Mouse (Mus musculus) forebrain, postnatal 0 days (tissue): ENCODE results near the gene Nbdy. TPM values are rescaled to one million over a fixed set of nuclear protein-coding genes. Genes with fewer than 3 reads are reported as not detected.

Experiments
- ATAC-seq: fragments of 200-750 bp; cut with Nextera tagmentation; 2 replicates; pipeline ENCODE4 v1.8.0; 2017; ENCODE audit warnings: mild to moderate bottlenecking, moderate library complexity
- DNase-seq: peaks from one replicate; pipeline ENCODE4 v3.0.0-alpha.2; 2015
- H3K27ac ChIP-seq: fragments of 300-500 bp; sonication (generic); 2 replicates; pipeline ENCODE4 v1.5.1; 2014; ENCODE audit warnings: low read depth, mild to moderate bottlenecking, antibody characterized with exemption, low read length, moderate library complexity, mixed read lengths
- H3K27me3 ChIP-seq: fragments of 300-500 bp; sonication (generic); 2 replicates; pipeline ENCODE4 v1.6.1; 2014; ENCODE audit warnings: mild to moderate bottlenecking, low read length, mixed read lengths; ENCODE audit not compliant: insufficient read depth
- H3K36me3 ChIP-seq: fragments of 300-500 bp; sonication (generic); 2 replicates; pipeline ENCODE4 v1.6.1; 2014; ENCODE audit warnings: mild to moderate bottlenecking, moderate library complexity; ENCODE audit not compliant: insufficient read depth
- H3K4me1 ChIP-seq: fragments of 300-500 bp; sonication (generic); 2 replicates; pipeline ENCODE4 v1.6.1; 2014; ENCODE audit warnings: antibody characterized with exemption; ENCODE audit not compliant: insufficient read depth
- H3K4me2 ChIP-seq: fragments of 300-500 bp; sonication (generic); 2 replicates; pipeline ENCODE4 v1.6.1; 2014; ENCODE audit warnings: low read depth, mild to moderate bottlenecking, moderate library complexity
- H3K4me3 ChIP-seq: fragments of 300-500 bp; sonication (generic); 2 replicates; pipeline ENCODE4 v1.5.1; 2014; ENCODE audit warnings: low read depth, low read length, mixed read lengths
- H3K9ac ChIP-seq: fragments of 300-500 bp; sonication (generic); 2 replicates; pipeline ENCODE4 v1.6.1; 2014; ENCODE audit warnings: mild to moderate bottlenecking
- H3K9me3 ChIP-seq: fragments of 300-500 bp; sonication (generic); 2 replicates; pipeline ENCODE4 v1.6.1; 2016; ENCODE audit warnings: low read length
- CTCF ChIP-seq: sonication (generic); IDR thresholded peaks from 2 replicates; pipeline ENCODE4 v1.5.1; 2016; ENCODE audit warnings: antibody characterized with exemption, control low read depth, low read depth
- WGBS: fragments of 180-500 bp; shearing (Covaris S2); extraction: QIAGEN DNeasy Blood & Tissue Kit; methylation state at CpG from one replicate; pipeline ENCODE4 v1.1.7; 2014; 5-methylcytosine and 5-hydroxymethylcytosine counted together
- polyA plus RNA-seq: library from polyadenylated mRNA; unstranded; fragments of >200 nt; fragmentation: Nextera tagmentation; extraction: Ambion mirVana; gene quantifications from 2 replicates; pipeline ENCODE4 v1.2.1, GENCODE M21; 2015
- total RNA-seq: library from RNA; depleted of rRNA; stranded (reverse); fragments of >200 nt; gene quantifications from 2 replicates; pipeline ENCODE4 v1.2.3, GENCODE M21; 2014; rRNA removed

Gene Nbdy
- total and polyA plus RNA-seq, 2 experiments from 2014 or later: 73.5 to 177 TPM

DNA sequence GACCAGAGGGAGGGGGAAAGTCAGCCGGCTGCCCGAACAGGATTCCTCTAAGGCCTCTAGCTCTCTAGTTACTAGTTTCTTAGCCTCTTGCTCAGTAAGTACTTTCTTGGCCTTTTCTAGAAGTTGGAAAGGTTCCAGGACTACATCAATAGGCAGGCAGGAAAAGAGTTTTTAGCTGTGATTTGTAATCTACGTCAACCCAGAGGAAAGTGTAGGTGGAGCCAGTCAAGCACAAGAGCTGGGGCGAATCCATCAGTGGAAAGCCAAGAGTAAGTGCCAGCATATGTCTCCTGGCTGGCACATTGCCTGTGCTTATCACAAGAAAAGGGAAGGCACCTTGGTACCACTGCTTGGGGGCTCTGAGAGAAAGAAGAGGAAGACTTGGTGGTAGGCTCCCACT is 12.3 kb downstream of the Nbdy start:
- Histone ChIP-seq H3K27me3 (no peaks in the 10 kb centered on the region), H3K9me3 (no peaks in the 10 kb centered on the region), H3K4me2 (no peak overlapping the region), H3K36me3 (no peaks in the 10 kb centered on the region; the same call in 1 of the 2 replicates), H3K9ac (no peak overlapping the region), H3K4me3 (no peak overlapping the region), H3K4me1 (no peaks in the 10 kb centered on the region), H3K27ac (no peak overlapping the region)
- no peak for DNase-seq
- no peak for TF ChIP-seq CTCF
- 56% methylated on average over 4 of the region's 4 CpGs for whole genome bisulfite sequencing
- ATAC-seq: no peak

DNA sequence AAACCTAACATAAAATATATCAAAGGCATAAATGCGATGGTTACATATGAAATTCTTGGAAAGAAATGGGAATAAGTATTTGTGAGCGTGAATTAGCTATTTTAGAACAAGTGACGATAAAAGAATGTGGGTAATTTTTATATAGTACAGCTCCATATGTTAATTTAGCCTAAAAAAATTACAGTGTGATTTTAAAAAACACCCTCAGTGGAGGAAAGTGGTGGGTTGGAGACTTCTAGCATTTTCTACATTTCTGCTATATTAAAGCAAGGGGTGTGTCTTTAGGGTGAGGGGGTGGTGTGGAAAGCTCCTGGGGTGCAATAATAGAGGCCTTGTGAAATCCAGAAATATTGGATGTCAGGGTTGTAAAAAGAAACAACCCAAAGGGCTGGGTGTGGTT is 19.1 kb downstream of the Nbdy start:
- Histone ChIP-seq H3K27ac (no peak overlapping the region), H3K27me3 (no peaks in the 10 kb centered on the region), H3K9ac (no peak overlapping the region), H3K4me3 (no peak overlapping the region), H3K4me2 (no peak overlapping the region), H3K9me3 (no peaks in the 10 kb centered on the region), H3K4me1 (no peaks in the 10 kb centered on the region), H3K36me3 (no peaks in the 10 kb centered on the region)
- TF ChIP-seq CTCF: no peak
- ATAC-seq (no peak), DNase-seq (no peak)
- 71% methylated on average over 3 of the region's 3 CpGs for WGBS

DNA sequence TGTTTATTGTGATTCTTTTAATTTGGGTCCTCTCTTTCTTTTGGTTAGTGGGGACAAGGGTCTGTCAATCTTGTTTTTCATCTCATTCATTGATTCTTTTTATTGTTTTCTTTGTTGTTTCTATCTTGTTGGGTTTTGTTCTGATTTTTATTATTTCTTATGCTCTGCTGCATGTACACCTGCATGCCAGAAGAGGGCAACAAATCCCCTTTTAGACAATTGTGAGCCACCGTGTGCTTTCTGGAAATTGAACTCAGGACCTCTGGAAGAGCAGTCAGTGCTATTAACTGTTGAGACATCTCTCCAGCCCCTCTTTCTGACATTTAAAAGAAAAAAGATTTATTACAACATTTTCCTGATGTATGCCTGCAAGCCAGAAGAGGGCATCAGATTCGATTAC is 25.8 kb downstream of the Nbdy start:
- 49% methylated on average over 2 of the region's 2 CpGs for WGBS
- Histone ChIP-seq H3K9ac (no peak overlapping the region), H3K27me3 (no peaks in the 10 kb centered on the region), H3K4me2 (no peak overlapping the region), H3K9me3 (no peaks in the 10 kb centered on the region), H3K27ac (no peak overlapping the region), H3K36me3 (no peaks in the 10 kb centered on the region), H3K4me3 (no peak overlapping the region), H3K4me1 (no peaks in the 10 kb centered on the region)
- peak; percentile 38 for TF ChIP-seq CTCF
- DNase-seq (no peak), ATAC-seq (no peak)

Other genes starting within 250 kb of the Nbdy start
- 52.2 and 87.1 TPM in 2 replicates for gene Ubqln2, start 225.4 kb upstream of the Nbdy start, total RNA-seq
- 41.2 and 53.9 TPM in 2 replicates for gene Ubqln2, start 225.4 kb upstream of the Nbdy start, polyA plus RNA-seq
- gene Cypt3, start 165.0 kb upstream of the Nbdy start, total RNA-seq: not detected in 2 replicates
- gene Cypt3, start 165.0 kb upstream of the Nbdy start, polyA plus RNA-seq: not detected in 2 replicates
- 3.7 and 5.0 TPM in 2 replicates for gene Kctd12b, start 27.2 kb upstream of the Nbdy start, total RNA-seq
- 1.5 and 2.7 TPM in 2 replicates for gene Kctd12b, start 27.2 kb upstream of the Nbdy start, polyA plus RNA-seq
- gene Spin2c, start 108.6 kb downstream of the Nbdy start, total RNA-seq: 20.4 and 27.3 TPM in 2 replicates
- gene Spin2c, start 108.6 kb downstream of the Nbdy start, polyA plus RNA-seq: 27.6 and 31.5 TPM in 2 replicates